Comparison of ENCODE assay signal across 14 mouse cellular contexts in the genomic region with DNA sequence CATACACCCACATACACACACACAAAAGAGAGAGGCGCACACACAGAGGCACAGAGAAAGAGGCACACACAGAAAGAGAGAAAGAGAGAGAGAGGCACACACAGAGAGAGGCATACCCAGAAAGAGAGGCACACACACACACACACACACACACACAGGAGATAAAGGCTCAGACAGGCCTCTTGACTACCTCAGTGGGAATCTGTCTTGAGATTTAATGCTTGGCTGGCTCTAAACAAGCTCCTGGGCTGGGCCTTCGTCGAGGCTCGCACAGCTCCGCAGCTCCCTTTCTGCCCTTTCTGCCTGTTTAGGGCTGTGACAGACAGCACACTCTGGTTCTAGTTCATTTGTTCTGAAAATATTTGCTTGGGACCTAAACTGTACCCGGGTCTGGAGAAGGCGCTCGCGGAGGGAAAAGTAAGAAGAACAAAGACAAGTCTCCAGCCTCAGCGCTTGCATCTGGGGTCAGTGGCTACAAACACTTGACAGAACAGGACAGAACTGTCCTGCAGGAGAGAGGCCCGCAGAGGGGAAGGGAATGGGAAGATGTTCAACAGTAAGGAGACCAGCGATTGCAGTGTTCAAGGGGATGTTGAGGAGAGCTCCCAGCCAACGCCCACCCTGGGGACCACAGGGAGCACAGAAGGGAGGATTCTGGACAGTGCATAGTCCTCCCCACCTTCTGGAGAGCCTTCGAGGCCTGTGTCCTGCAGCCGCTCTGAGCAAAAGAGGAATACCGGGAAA. TPM values are rescaled to one million over a fixed set of nuclear protein-coding genes. Genes with fewer than 3 reads are reported as not detected.
DNase-seq lines count a peak whose midpoint lies in the region; ATAC-seq and TF ChIP-seq lines count a peak whose summit lies in the region.
"Had no signal": no experiment of that assay in that cellular context is flagged by ENCODE, and none has a peak within 500 bp of the region (broad histone marks: within the 10 kb centered on the region; RNA-seq: fewer than 3 reads in every experiment).

No protein-coding gene starts in this region.

- peaks cover 32% of the 10 kb centered on the region for H3K4me1 ChIP-seq in embryonic facial prominence, embryonic 10.5 days
- no peaks in the 10 kb centered on the region; the same call in 1 of the 2 replicates for H3K4me1 ChIP-seq in hindbrain, embryonic 16.5 days (ENCODE audit: control insufficient read depth, insufficient read depth, low read depth, low read length)
- peaks cover 20% of the 10 kb centered on the region for H3K4me1 ChIP-seq in neural tube, embryonic 13.5 days (replicated peaks)

- no peaks in the 10 kb centered on the region for H3K36me3 ChIP-seq in embryonic facial prominence, embryonic 10.5 days (replicated peaks)
- no peaks in the 10 kb centered on the region for H3K36me3 ChIP-seq in hindbrain, embryonic 16.5 days (ENCODE audit: control insufficient read depth, insufficient read depth, low read length)
- H3K36me3 ChIP-seq in neural tube, embryonic 13.5 days: no peaks in the 10 kb centered on the region
- H3K36me3 ChIP-seq: embryonic facial prominence, embryonic 13.5 days; liver, embryonic 13.5 days had no signal

- peak overlapping the region; percentile 71 for H3K27ac ChIP-seq in embryonic facial prominence, embryonic 10.5 days (replicated peaks)
- no peak overlapping the region for H3K27ac ChIP-seq in hindbrain, embryonic 16.5 days (ENCODE audit: low read depth, low read length)
- peak overlapping the region; percentile 40; the same call in 1 of the 2 replicates for H3K27ac ChIP-seq in neural tube, embryonic 13.5 days (replicated peaks)
- no peak overlapping the region for H3K27ac ChIP-seq in gastrocnemius, adult 2 months
- H3K27ac ChIP-seq: embryonic facial prominence, embryonic 13.5 days; liver, embryonic 13.5 days; macrophage had no signal

- intact Hi-C loops in gastrocnemius, adult 2 months (cut with DNase I): no loop called here

- no peak overlapping the region for H3K9ac ChIP-seq in hindbrain, embryonic 16.5 days (ENCODE audit: low read depth, low read length)
- peak overlapping the region; percentile 35; the same call in 1 of the 2 replicates for H3K9ac ChIP-seq in neural tube, embryonic 13.5 days
- H3K9ac ChIP-seq: embryonic facial prominence, embryonic 13.5 days; liver, embryonic 13.5 days had no signal

- no peak for TF ChIP-seq CTCF in gastrocnemius, adult 2 months (IDR thresholded peaks at IDR 0.05)

- DNase-seq in kidney, adult 11 months: peak; percentile 20
- no peak for DNase-seq in kidney, postnatal 10 days
- peak; percentile 27 for DNase-seq in embryonic facial prominence, embryonic 10.5 days (ENCODE audit: low spot score)
- no peak for DNase-seq in gastrocnemius, adult 2 months
- DNase-seq in adrenal gland, adult 8-10 months: no peak
- DNase-seq: B cell, adult 2 months; liver, embryonic 13.5 days; thymus, adult 18-20 months had no signal

- peak; percentile 45; the same call in 1 of the 2 replicates for ATAC-seq in hindbrain, embryonic 16.5 days
- ATAC-seq in neural tube, embryonic 13.5 days (ENCODE audit: low read depth): peak; percentile 62
- ATAC-seq in cerebellum, adult (ENCODE audit: insufficient number of reproducible peaks, low FRiP score, low TSS enrichment): no peak

- H3K4me3 ChIP-seq in embryonic facial prominence, embryonic 10.5 days: no peak overlapping the region
- no peak overlapping the region for H3K4me3 ChIP-seq in hindbrain, embryonic 16.5 days (ENCODE audit: low read length)
- no peak overlapping the region for H3K4me3 ChIP-seq in neural tube, embryonic 13.5 days
- no peak overlapping the region for H3K4me3 ChIP-seq in gastrocnemius, adult 2 months
- H3K4me3 ChIP-seq: embryonic facial prominence, embryonic 13.5 days; liver, embryonic 13.5 days had no signal

- peaks cover 17% of the 10 kb centered on the region for H3K27me3 ChIP-seq in embryonic facial prominence, embryonic 10.5 days (replicated peaks; ENCODE audit: low read depth, poor library complexity, severe bottlenecking)
- H3K27me3 ChIP-seq in hindbrain, embryonic 16.5 days (replicated peaks; ENCODE audit: control insufficient read depth, insufficient read depth, low read length): no peaks in the 10 kb centered on the region
- H3K27me3 ChIP-seq in neural tube, embryonic 13.5 days: 0 out of 2 replicates have a peak, but pooled peaks cover 4% of the 10 kb centered on the region
- H3K27me3 ChIP-seq: embryonic facial prominence, embryonic 13.5 days; liver, embryonic 13.5 days had no signal

- WGBS in embryonic facial prominence, embryonic 10.5 days: 55% methylated on average over 16 of the region's 16 CpGs
- WGBS in hindbrain, embryonic 16.5 days: 28% methylated on average over 16 of the region's 16 CpGs
- 29% methylated on average over 16 of the region's 16 CpGs for WGBS in neural tube, embryonic 13.5 days

- no peak overlapping the region for H3K4me2 ChIP-seq in hindbrain, embryonic 16.5 days (ENCODE audit: low read length)
- no peak overlapping the region for H3K4me2 ChIP-seq in neural tube, embryonic 13.5 days
- H3K4me2 ChIP-seq: embryonic facial prominence, embryonic 13.5 days; heart, embryonic 11.5 days; liver, embryonic 13.5 days had no signal

- no peaks in the 10 kb centered on the region for H3K9me3 ChIP-seq in embryonic facial prominence, embryonic 10.5 days
- H3K9me3 ChIP-seq in hindbrain, embryonic 16.5 days (ENCODE audit: control insufficient read depth, low read length): no peaks in the 10 kb centered on the region
- H3K9me3 ChIP-seq in neural tube, embryonic 13.5 days: no peaks in the 10 kb centered on the region
- H3K9me3 ChIP-seq: embryonic facial prominence, embryonic 13.5 days; liver, embryonic 13.5 days had no signal

RNA-seq across cellular contexts. Expression of gene Rab4a, which starts 14.5 kb away (rescaled TPM):
- 56.8 and 58.0 TPM in 2 replicates for polyA plus RNA-seq in embryonic facial prominence, embryonic 10.5 days (2016; fragmentation: Nextera tagmentation; extraction: Ambion mirVana)
- polyA plus RNA-seq in hindbrain, embryonic 16.5 days (2015; fragmentation: Nextera tagmentation; extraction: Ambion mirVana): 86.1 and 87.4 TPM in 2 replicates
- 78.6 and 89.6 TPM in 2 replicates for polyA plus RNA-seq in neural tube, embryonic 13.5 days (2015; fragmentation: Nextera tagmentation; extraction: Ambion mirVana)
- total RNA-seq in gastrocnemius, adult 2 months (2021): 10 to 100 TPM; 12.0 to 12.4 TPM
- 10 to 100 TPM; 24.3 to 40.6 (median 34.0) TPM for total RNA-seq in adrenal gland, adult 8-10 months (2022)

Comparison
In these comparisons a context has a peak if more than half of its experiments do, and no peak if none do; other contexts are left out.
1. DNase-seq: peak in kidney, adult 11 months (single experiment) and embryonic facial prominence, embryonic 10.5 days (single experiment); none in kidney, postnatal 10 days (single experiment), gastrocnemius, adult 2 months (single experiment) and adrenal gland, adult 8-10 months (single experiment).
2. H3K27ac ChIP-seq: peak in embryonic facial prominence, embryonic 10.5 days (single experiment) and neural tube, embryonic 13.5 days (single experiment); none in hindbrain, embryonic 16.5 days (single experiment) and gastrocnemius, adult 2 months (single experiment).